Mouse (Mus musculus): Measurements from ENCODE around the gene Pdpn.

DNA sequence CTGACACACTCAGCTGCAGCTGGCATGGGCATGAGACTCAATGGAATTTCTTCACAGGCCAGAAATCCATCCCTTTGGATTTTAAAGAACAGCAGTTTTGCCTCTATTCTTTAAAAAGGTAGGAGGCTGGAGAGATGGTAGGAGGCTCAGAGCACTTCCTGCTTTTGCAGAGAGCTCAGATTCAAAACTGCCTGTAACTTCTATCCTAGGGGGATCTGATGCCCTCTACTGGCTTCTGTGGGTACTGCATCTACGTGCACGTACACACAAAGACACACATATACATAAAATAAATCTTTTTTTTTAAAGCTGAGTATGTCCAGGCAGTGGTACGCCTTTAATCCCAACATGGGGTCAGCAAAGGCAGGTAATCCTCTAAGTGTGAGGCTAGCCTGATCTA lies 19.2 kb downstream of the Pdpn start:
- TF ChIP-seq GATA1 (IDR thresholded peaks at IDR 0.05; ENCODE audit: low read length) (no peak), TAL1 (IDR thresholded peaks at IDR 0.05; ENCODE audit: low read length) (no peak)
